Mouse (Mus musculus): ENCODE measurements around the gene Ugt3a2. TPM values are rescaled to one million over a fixed set of nuclear protein-coding genes. Genes with fewer than 3 reads are reported as not detected.

Gene Ugt3a2
- not detected in 2 replicates for polyA plus RNA-seq (2015; fragmentation: Nextera tagmentation; extraction: Ambion mirVana)

DNA sequence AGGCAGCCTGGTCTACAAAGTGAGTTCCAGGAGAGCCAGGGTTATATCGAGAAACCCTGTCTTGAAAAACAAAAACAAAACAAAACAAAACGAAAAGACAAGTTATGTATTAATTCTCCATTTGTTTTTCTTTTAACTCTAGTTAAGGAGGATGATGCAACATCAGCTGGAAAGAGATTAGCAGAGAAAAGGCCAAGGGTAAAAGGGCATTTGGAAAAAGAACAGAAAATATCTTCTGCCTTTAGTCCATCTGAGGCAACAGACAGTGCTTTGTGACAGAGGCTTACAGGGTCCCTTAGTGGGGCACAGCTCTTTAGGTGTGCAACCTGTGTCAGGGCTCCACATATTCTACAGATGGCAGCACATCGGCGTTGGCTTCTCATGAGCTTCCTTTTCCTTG lies at the start of gene Ugt3a2:
Gene Ugt3a2, plus strand, starts transcription at position 210 of the 400 bp plus-strand sequence.
- 84% methylated on average over 4 of the region's 4 CpGs for WGBS
- no peaks in the 10 kb centered on the region for H3K27me3 ChIP-seq

DNA sequence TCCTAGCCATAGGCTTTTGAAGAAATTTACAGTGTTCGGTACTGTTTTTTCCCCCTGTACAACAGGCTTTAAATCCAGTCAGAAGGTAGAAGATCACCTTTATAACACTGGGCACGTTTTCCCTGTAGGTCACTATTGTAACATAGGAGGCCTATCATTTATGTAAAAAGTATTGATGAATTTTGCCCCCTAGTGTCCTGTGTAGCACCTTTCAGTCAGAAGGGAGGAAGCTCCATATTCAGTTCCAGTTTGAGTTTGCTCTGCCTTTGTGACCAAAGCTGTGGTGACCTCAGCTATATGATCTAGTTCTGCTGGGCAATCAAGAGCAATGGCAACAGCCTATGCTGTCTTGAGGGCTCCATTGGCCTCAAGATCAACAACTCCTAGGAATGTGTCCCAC lies 45.7 kb upstream of the Ugt3a2 start:
- Histone ChIP-seq H3K9ac (no peak overlapping the region), H3K4me1 (replicated peaks) (no peaks in the 10 kb centered on the region), H3K36me3 (no peaks in the 10 kb centered on the region), H3K9me3 (no peaks in the 10 kb centered on the region), H3K27ac (no peak overlapping the region), H3K27me3 (no peaks in the 10 kb centered on the region), H3K4me3 (no peak overlapping the region), H3K4me2 (no peak overlapping the region)
- 67% methylated on average over 2 of the region's 2 CpGs for WGBS
- ATAC-seq (ENCODE audit: low FRiP score): no peak

More for the DNA sequence above, at the start of gene Ugt3a2:
- no peaks in the 10 kb centered on the region for H3K36me3 ChIP-seq
- no peak within 1 kb of the TSS for H3K9ac ChIP-seq
- H3K27ac ChIP-seq: no peak within 1 kb of the TSS
- no peak for ATAC-seq (ENCODE audit: low FRiP score)
- H3K4me2 ChIP-seq: no peak within 1 kb of the TSS
- H3K9me3 ChIP-seq: no peaks in the 10 kb centered on the region
- H3K4me1 ChIP-seq (replicated peaks): no peaks in the 10 kb centered on the region
- H3K4me3 ChIP-seq: no peak within 1 kb of the TSS

DNA sequence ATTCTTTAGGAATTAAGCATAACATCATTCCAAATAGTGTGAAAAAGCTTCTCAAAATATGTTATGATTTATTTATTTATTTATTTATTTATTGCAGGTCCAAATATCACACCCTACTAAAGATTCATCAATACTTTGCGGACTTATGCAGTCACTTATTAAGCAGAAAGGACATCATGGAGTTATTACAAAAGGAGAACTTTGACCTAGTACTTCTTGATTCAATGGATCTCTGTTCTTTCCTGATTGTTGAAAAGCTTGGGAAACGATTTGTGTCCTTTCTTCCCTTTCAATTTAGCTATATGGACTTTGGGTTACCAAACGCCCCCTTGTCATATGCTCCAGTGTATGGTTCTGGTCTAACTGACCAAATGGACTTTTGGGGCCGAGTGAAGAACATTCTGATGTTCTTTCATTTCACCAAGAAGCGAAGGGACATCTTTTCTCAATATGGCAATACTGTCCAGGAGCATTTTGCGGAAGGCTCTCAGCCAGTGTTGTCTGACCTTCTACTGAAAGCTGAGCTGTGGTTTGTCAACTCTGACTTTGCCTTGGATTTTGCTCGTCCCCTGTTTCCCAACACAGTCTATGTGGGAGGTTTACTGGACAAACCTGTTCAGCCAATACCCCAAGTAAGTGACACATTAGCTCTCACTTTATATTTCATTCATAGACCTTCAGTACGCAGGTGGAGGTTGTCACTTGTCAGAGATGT lies 29.2 kb upstream of the Ugt3a2 start:
- Histone ChIP-seq H3K4me3 (no peak overlapping the region), H3K36me3 (no peaks in the 10 kb centered on the region), H3K4me2 (no peak overlapping the region), H3K27ac (no peak overlapping the region), H3K4me1 (replicated peaks) (no peaks in the 10 kb centered on the region), H3K27me3 (no peaks in the 10 kb centered on the region), H3K9me3 (no peaks in the 10 kb centered on the region), H3K9ac (no peak overlapping the region)
- WGBS: 84% methylated on average over 8 of the region's 8 CpGs
- no peak for ATAC-seq (ENCODE audit: low FRiP score)

DNA sequence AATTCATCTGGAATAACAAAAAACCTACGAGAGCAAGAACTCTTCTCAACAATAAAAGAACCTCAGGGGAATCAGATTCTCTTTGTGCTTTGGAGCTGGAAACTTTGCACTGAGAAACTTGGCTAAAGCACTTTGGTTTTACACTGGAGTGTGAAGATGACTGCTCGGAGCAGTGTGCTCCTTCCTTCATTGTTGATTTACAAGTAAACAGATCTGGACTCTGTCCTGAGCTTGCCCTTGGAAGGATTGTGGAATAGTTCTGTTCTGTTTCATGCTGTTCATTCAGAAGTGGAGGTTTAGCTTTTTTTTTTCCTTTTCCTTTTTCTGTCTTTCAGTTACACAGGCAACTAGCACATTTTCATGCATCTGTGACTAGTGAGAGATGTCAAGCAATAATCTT lies 754 bp upstream of the Ugt3a2 start:
- whole genome bisulfite sequencing: 78% methylated on average over 2 of the region's 2 CpGs
- Histone ChIP-seq H3K27ac (no peak overlapping the region), H3K27me3 (no peaks in the 10 kb centered on the region), H3K9ac (no peak overlapping the region), H3K4me3 (no peak overlapping the region), H3K36me3 (no peaks in the 10 kb centered on the region), H3K4me2 (no peak overlapping the region), H3K9me3 (no peaks in the 10 kb centered on the region), H3K4me1 (replicated peaks) (no peaks in the 10 kb centered on the region)
- no peak for ATAC-seq (ENCODE audit: low FRiP score)

DNA sequence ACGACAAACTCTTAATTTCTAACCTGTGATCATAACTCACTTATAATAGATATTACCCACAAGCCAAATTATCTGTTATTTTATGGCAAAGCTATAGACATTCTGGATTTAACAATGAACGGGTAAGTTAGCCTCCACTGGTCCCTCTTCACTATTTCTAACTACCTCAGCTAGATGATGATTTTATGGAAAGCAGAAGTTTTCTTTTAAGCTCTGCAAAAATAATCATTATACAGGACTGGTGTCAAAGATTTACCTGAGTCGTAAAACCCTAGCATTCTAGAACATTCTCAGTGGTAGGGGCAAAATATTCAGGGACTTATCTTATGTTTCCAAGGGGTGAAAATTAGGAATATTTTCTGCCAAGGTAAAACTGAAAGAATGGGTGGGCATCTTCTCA lies 1.3 kb downstream of the Ugt3a2 start:
- Histone ChIP-seq H3K4me1 (replicated peaks) (no peaks in the 10 kb centered on the region), H3K4me3 (no peak overlapping the region), H3K27ac (no peak overlapping the region), H3K9me3 (no peaks in the 10 kb centered on the region), H3K27me3 (no peaks in the 10 kb centered on the region), H3K4me2 (no peak overlapping the region), H3K9ac (no peak overlapping the region), H3K36me3 (no peaks in the 10 kb centered on the region)
- ATAC-seq (ENCODE audit: low FRiP score): no peak
- 88% methylated on average over 3 of the region's 3 CpGs for WGBS

DNA sequence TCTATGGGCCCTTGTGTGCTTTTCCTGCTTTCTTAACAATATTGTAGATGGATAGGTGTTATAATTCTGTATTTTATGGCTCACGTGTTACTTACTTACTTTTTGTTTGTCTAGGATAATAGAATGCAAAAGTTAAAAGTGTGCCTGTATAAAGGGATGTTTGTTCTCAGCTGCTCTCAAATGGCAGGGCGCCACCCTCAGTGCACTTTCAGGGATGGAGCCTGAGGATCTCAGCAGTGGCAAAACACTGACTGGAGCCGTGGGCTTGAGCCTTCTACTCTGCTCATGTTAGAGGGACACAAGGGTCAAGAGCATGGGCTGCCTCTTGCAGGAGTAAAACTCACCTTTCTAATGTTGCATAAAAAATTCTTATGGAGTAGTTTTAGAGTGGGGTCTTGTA lies 1.7 kb downstream of the Ugt3a2 start:
- Histone ChIP-seq H3K9ac (no peak overlapping the region), H3K36me3 (no peaks in the 10 kb centered on the region), H3K27me3 (no peaks in the 10 kb centered on the region), H3K4me1 (replicated peaks) (no peaks in the 10 kb centered on the region), H3K4me2 (no peak overlapping the region), H3K4me3 (no peak overlapping the region), H3K27ac (no peak overlapping the region), H3K9me3 (no peaks in the 10 kb centered on the region)
- ATAC-seq (ENCODE audit: low FRiP score): no peak
- 76% methylated on average over 3 of the region's 3 CpGs for WGBS

DNA sequence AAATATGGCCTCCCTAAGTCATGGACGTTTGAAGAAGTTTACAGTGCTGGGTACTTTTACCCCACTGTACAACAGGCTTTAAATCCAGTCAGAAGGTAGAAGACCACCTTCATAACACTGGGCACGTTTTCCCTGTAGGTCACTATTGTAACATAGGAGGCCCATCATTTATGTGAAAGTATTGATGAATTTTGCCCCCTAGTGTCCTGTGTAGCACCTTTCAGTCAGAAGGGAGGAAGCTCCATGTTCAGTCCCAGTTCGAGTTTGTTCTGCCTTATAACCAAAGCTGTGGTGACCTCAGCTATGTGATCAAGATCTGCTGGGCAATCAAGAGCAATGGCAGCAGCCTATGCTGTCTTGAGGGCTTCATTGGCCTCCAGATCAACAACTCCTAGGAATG lies 13.4 kb downstream of the Ugt3a2 start:
- H3K4me3 ChIP-seq: no peak overlapping the region
- WGBS: 62% methylated on average over 3 of the region's 3 CpGs
- H3K4me2 ChIP-seq: no peak overlapping the region
- no peaks in the 10 kb centered on the region for H3K9me3 ChIP-seq
- no peaks in the 10 kb centered on the region for H3K4me1 ChIP-seq (replicated peaks)
- no peak for ATAC-seq (ENCODE audit: low FRiP score)
- H3K27ac ChIP-seq: no peak overlapping the region
- no peaks in the 10 kb centered on the region for H3K36me3 ChIP-seq
- H3K27me3 ChIP-seq: no peaks in the 10 kb centered on the region
- H3K9ac ChIP-seq: no peak overlapping the region

DNA sequence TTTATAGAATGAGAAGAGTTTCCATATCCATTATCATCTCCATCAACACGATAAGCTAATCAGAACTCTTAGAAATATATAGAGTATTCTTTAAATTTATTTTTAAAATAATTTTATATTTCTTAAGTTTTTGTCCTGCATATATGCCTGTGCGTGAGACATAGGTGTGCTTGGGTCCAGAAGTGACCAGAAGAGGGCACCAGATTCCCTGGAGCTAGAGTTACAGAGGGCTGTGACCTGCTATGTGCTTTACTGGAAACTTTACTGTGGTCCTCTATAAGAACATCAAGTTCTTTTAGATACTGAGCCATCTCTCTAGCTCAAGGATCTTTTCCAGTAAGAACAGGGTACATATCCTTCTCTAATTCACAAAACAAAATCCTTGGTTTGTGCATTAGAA lies 27.5 kb downstream of the Ugt3a2 start:
- H3K9me3 ChIP-seq: no peaks in the 10 kb centered on the region
- no peak overlapping the region for H3K27ac ChIP-seq
- no peak overlapping the region for H3K9ac ChIP-seq
- no peak overlapping the region for H3K4me2 ChIP-seq
- no peaks in the 10 kb centered on the region for H3K4me1 ChIP-seq (replicated peaks)
- H3K27me3 ChIP-seq: no peaks in the 10 kb centered on the region
- no peak overlapping the region for H3K4me3 ChIP-seq
- WGBS: 62% methylated on average over 2 of the region's 2 CpGs
- no peak for ATAC-seq (ENCODE audit: low FRiP score)
- H3K36me3 ChIP-seq: no peaks in the 10 kb centered on the region

DNA sequence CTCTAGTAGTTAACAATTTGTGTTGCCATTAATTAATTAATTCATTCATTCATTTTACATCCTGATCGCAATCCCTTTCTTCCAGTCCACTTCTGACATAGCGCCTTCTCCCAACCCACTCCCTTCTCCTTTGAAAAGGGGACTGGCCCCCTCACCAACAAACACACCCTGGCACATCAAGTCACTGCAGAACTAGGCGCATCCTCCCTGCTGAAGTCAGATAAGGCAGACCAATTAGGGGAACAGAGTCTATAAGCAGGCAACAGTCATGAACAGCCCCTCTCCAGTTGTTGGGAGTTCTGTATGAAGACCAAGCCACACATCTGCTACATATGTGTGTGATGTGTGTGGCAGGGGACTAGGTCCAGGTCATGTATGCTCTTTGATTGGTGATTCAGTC lies 33.4 kb downstream of the Ugt3a2 start:
- Histone ChIP-seq H3K9ac (no peak overlapping the region), H3K36me3 (no peaks in the 10 kb centered on the region), H3K4me2 (no peak overlapping the region), H3K4me1 (replicated peaks) (no peaks in the 10 kb centered on the region), H3K27me3 (no peaks in the 10 kb centered on the region), H3K4me3 (no peak overlapping the region), H3K27ac (no peak overlapping the region), H3K9me3 (no peaks in the 10 kb centered on the region)
- no peak for ATAC-seq (ENCODE audit: low FRiP score)
- WGBS: 93% methylated on average over 3 of the region's 3 CpGs

DNA sequence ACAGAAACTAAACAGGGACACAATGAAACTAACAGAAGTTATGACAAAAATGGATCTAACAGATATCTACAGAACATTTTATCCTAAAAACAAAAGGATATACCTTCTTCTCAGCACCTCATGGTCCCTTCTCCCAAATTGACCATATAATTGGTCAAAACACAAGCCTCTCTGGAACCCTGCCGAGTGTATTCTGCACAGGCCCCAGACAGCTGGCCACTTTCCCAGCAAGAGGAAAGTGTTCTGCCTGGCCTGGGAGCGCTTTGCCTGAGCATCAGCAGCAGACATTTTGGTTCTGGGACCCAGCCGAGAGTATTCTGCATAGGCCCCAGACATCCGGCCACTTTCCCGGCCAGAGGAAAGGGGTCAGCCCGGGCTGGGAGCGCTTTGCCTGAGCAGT lies 40.9 kb downstream of the Ugt3a2 start:
- no peaks in the 10 kb centered on the region for H3K27me3 ChIP-seq
- no peaks in the 10 kb centered on the region for H3K36me3 ChIP-seq
- no peak overlapping the region for H3K9ac ChIP-seq
- no peak overlapping the region for H3K4me2 ChIP-seq
- no peak overlapping the region for H3K4me3 ChIP-seq
- ATAC-seq (ENCODE audit: low FRiP score): no peak
- no peak overlapping the region for H3K27ac ChIP-seq
- WGBS: 89% methylated on average over 7 of the region's 7 CpGs
- no peaks in the 10 kb centered on the region for H3K9me3 ChIP-seq
- no peaks in the 10 kb centered on the region for H3K4me1 ChIP-seq (replicated peaks)

DNA sequence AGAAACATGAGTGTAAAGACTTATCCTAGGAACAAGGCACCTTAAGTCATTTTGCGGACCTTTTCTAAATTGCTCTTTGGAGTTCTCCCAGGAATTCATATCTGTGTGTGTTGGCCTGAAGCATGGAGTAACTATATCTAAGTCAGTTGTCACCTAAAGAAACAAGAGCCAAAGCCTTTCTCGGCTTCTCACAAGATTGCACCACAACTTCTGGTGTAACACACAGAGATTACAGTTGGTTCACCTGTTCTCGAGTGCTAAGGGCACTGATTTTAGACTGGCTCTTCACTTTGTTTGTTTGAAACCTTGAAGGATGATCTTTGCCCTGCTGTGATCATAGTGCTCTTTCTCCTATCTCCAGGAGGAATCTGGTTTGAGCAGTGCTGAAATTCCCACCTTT lies 74.1 kb downstream of the Ugt3a2 start:
- H3K27me3 ChIP-seq: no peaks in the 10 kb centered on the region
- H3K9ac ChIP-seq: no peak overlapping the region
- H3K4me2 ChIP-seq: no peak overlapping the region
- no peak for ATAC-seq (ENCODE audit: low FRiP score)
- WGBS: 96% methylated on average over 3 of the region's 3 CpGs
- no peaks in the 10 kb centered on the region for H3K4me1 ChIP-seq (replicated peaks)
- H3K27ac ChIP-seq: no peak overlapping the region
- no peaks in the 10 kb centered on the region for H3K9me3 ChIP-seq
- no peak overlapping the region for H3K4me3 ChIP-seq
- H3K36me3 ChIP-seq: no peaks in the 10 kb centered on the region
